Mouse (Mus musculus) thymus, adult 2 months (tissue): ENCODE measurements around the gene Bcl7b.
"Not testable (repeated sequence)": the region's sequence is repeated elsewhere in the genome, so short reads cannot be mapped to it uniquely, and the experiment has no call there.

Source experiments
- CTCF ChIP-seq: fragments of 200-500 bp; IDR thresholded peaks from 2 replicates; pipeline ENCODE4 v1.5.1; 2012; ENCODE audit warnings: mild to moderate bottlenecking, control low read depth, low read length, moderate library complexity, borderline replicate concordance; ENCODE audit not compliant: control insufficient read depth, poor library complexity, insufficient read depth; ENCODE audit errors: extremely low read depth
- POLR2A ChIP-seq: fragments of 200-500 bp; IDR thresholded peaks from 2 replicates; pipeline ENCODE4 v1.6.1; 2012; ENCODE audit warnings: mild to moderate bottlenecking, low read length, control low read depth, moderate library complexity; ENCODE audit not compliant: control insufficient read depth, poor library complexity, insufficient read depth; ENCODE audit errors: extremely low read depth

GRCm38 (mm10) chr5:135225879-135226278 lies 57.8 kb downstream of the Bcl7b start:
- not testable (repeated sequence) for TF ChIP-seq POLR2A, CTCF
